Mouse (Mus musculus): ENCODE data around the gene Dapk2. TPM values are rescaled to one million over a fixed set of nuclear protein-coding genes. Genes with fewer than 3 reads are reported as not detected.
A peak's percentile ranks its signal among the peaks of the same experiment; 100 is the strongest.

Gene Dapk2
- total RNA-seq, 2 experiments from 2014 or later: 24.2 to 38.4 TPM

- no peak for DNase-seq
- no peak overlapping the region for H3K4me3 ChIP-seq
- H3K27ac ChIP-seq: no peak overlapping the region
- TF ChIP-seq CTCF (IDR thresholded peaks at IDR 0.05): no peak
- intact Hi-C loops (cut with DNase I): no loop called here
Measured at GRCm38 (mm10) chr9:66153594-66153993, 4.4 kb upstream of the Dapk2 start.

DNA sequence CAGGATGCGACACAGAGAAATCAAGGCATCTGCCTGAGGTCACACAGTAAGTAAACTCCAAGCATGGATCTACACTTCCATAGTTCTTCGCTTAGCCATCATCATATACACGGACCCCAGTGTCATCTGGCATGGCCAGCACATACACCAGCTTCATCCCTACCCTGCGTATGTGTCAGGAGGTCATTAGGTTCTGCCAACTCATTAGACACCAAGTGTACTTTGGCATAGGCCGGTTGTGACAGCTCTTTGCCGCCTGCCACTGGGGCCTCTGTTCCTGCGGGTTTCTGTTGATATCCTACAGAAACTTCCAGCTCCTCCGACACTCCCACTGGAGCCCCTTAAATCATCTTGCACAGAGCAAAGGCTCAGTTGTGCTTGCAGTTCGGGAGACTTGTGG lies 4.0 kb upstream of the Dapk2 start:
- DNase-seq: no peak
- no peak for TF ChIP-seq CTCF (IDR thresholded peaks at IDR 0.05)
- Histone ChIP-seq H3K27ac (no peak overlapping the region), H3K4me3 (no peak overlapping the region)
- intact Hi-C loops (cut with DNase I): no loop called here

DNA sequence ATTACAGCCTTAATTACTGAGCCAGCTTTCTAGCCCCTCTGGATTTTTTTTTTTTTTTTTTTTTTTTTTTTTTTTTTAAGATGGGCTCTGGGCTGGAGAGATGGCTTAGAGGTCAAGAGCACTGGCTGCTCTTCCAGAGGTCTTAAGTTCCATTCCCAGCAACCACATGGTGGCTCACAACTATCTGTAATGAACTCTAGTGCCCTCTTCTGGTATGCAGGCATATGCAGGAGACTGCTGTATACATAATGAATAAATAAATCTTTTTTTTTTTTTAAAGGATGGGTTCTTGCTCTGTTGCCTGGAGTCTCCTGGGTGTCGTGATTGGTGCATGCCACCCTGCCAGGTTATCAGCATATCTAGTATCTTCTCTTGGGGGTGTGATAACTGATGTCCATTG lies 2.5 kb upstream of the Dapk2 start:
- TF ChIP-seq CTCF (IDR thresholded peaks at IDR 0.05): peak; percentile 39
- intact Hi-C loops (cut with DNase I): no loop called here
- Histone ChIP-seq H3K27ac (no peak overlapping the region), H3K4me3 (no peak overlapping the region)
- no peak for DNase-seq

- Histone ChIP-seq H3K4me3 (peak overlapping the region; percentile 87), H3K27ac (peak overlapping the region; percentile 93)
Measured at GRCm38 (mm10) chr9:66158885-66159430, 935 bp downstream of the Dapk2 start.

DNA sequence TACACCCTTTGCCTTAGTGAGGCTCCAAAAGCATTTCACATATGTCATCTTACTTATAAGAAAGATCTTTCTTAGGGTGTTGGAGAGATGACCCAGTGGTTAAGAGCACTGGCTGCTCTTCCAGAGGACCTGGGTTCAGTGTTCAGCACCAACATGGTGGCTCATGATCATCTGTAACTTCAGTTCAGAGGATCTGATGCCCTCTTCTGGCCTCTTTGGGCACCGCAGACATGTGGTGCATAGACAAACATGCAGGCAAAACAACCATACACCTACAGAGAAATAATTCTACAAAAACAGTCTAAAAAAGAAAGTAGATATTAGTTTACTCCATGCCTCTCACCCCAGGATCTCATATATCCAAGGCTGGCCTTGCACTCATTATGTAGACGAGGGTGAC lies 2.1 kb downstream of the Dapk2 start:
- peak; percentile 16; the same call in 1 of the 2 replicates for TF ChIP-seq CTCF (IDR thresholded peaks at IDR 0.05)
- no peak for DNase-seq
- Histone ChIP-seq H3K27ac (no peak overlapping the region), H3K4me3 (no peak overlapping the region)
- intact Hi-C loops (cut with DNase I): loop anchor here (5.0 kb wide), 2 partner anchors 37 to 107 kb away; no protein-coding TSS in a partner anchor

More at GRCm38 (mm10) chr9:66158885-66159430, 935 bp downstream of the Dapk2 start:
- no peak for TF ChIP-seq CTCF (IDR thresholded peaks at IDR 0.05)
- DNase-seq: no peak
- intact Hi-C loops (cut with DNase I): loop anchor here (1.0 to 2.0 kb wide), 2 partner anchors 82 to 122 kb away; no protein-coding TSS in a partner anchor

DNA sequence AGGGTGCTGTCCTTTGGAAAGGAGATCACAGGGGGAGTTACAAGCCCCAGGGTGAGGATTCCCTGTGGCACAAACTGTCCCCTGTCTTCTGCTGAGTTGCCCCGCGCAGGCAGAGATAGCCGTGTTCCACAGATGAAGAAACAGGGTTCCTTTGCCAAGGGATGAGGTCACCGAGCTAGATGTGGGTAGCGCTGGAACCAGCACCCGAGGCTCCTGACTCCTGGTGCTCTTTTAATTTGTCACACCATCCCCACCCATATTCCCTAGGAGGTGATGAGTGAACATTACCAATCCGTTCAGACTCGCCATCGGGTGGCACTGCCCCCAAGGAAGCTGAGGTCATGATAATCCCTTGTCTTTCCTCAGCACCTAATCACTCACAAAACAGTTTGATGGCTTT lies 5.0 kb downstream of the Dapk2 start:
- peak; percentile 86 for DNase-seq
- no peak overlapping the region for H3K4me3 ChIP-seq
- intact Hi-C loops (cut with DNase I): loop anchor here (2.0 to 5.0 kb wide), 3 partner anchors 34 to 104 kb away; no protein-coding TSS in a partner anchor
- TF ChIP-seq CTCF (IDR thresholded peaks at IDR 0.05): peak; percentile 43
- H3K27ac ChIP-seq: peak overlapping the region; percentile 83

- intact Hi-C loops (cut with DNase I): no loop called here
- DNase-seq: no peak
Measured at GRCm38 (mm10) chr9:66167222-66167621, 9.2 kb downstream of the Dapk2 start.

DNA sequence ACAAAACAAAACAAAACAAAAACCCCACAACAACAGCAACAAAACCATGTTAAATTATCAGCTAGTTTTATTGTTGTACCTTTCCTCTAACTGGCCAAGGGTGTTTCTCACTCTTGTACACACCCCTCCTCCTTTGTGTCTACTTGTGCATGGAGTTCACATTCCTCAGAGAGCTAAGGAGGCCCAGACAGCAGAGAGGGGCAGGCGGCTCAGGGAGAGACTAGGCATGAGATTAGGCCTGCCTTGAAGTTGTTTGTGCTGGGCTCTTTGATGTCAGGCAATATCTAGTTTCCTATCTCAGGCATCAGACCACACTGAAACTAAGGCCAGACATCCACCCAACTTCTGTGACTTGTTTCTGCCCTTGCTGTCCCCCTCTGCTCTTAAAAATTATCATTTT lies 10.2 kb downstream of the Dapk2 start:
- no peak overlapping the region for H3K4me3 ChIP-seq
- no peak for DNase-seq
- TF ChIP-seq CTCF (IDR thresholded peaks at IDR 0.05): no peak
- intact Hi-C loops (cut with DNase I): no loop called here
- no peak overlapping the region for H3K27ac ChIP-seq

More at GRCm38 (mm10) chr9:66167222-66167621, 9.2 kb downstream of the Dapk2 start:
- no peak overlapping the region for H3K4me3 ChIP-seq
- H3K27ac ChIP-seq: no peak overlapping the region
- TF ChIP-seq CTCF (IDR thresholded peaks at IDR 0.05): no peak

DNA sequence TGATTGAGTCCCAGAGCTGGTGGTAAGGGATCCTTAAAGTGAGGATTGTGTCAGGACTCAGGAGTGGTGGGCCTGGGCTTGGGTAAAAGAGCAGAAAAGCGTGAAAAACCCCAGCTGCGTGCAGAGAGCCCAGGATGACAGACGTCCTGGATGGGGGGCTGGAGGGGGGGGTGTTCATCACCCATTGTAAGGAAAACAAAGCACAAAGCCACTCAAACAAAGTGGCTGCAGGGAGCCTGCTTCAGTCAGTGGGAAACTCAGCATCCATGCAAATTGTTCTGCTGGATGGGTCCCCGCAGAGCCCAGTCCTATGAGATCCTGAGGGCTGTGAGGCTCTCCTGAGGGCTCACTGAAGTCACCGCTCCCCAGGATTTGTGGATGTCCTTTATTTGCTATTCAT lies 12.5 kb downstream of the Dapk2 start:
- intact Hi-C loops (cut with DNase I): no loop called here
- TF ChIP-seq CTCF (IDR thresholded peaks at IDR 0.05): no peak
- Histone ChIP-seq H3K4me3 (no peak overlapping the region), H3K27ac (no peak overlapping the region)
- DNase-seq: no peak

DNA sequence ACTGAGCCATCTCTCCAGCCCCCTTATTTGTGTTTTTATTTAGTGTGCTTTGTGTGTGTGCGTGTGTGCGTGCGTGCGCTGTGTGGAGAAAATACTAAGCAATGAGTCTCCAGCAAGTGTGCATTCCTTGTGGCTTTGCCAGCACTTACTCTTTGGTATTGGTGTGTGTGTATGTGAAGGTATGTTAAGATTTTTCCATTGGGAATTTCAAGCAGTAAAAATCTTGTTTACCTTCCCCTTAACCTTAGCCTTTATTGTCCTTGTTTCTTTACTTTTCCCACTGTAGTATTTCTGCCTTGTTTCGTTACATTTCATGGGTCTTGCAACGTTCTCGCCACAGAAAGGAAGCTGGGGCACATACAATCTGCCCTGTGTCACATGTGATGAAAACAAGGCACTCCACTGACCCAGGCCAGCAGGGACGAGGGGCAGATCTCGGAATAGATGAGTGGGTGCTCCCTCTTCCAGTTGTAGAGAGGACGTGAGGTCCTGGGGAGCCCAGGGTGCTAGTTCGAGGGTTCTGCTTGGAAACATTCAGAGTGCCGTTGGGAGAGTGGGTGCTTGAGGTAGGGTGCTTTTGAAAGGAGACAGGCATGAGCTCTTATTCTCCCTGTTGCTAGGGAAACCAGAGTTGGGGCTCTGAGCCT lies 13.4 kb downstream of the Dapk2 start:
- TF ChIP-seq CTCF (IDR thresholded peaks at IDR 0.05): no peak
- no peak for DNase-seq
- intact Hi-C loops (cut with DNase I): no loop called here
- Histone ChIP-seq H3K27ac (no peak overlapping the region), H3K4me3 (no peak overlapping the region)

DNA sequence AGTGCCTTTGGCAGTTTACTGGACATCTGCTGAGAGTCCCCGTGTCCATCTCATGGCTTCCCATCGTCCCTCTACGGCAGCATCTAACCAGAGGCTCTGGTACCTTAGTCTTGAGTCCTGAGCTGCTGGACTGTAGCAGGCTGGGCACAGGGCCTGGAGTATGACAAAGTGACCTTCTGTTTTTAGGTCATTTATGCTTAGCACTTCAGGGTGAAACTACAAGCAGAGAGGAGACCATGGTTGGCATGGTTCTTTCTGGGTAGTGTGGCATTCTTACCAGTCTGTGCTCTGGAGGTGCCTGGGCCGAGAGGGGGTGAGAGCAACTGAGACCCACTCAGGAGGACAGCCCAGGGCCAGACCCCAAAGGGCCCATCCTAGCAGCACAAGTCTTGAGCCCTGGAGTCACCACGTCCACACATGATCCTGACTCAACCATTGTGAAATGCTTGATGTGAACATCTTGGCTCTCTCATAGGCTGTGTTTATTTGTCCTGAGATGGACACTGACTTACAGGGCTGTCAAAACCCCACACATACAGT lies 15.4 kb downstream of the Dapk2 start:
- Histone ChIP-seq H3K27ac (no peak overlapping the region), H3K4me3 (no peak overlapping the region)
- intact Hi-C loops (cut with DNase I): no loop called here
- no peak for DNase-seq
- no peak for TF ChIP-seq CTCF (IDR thresholded peaks at IDR 0.05)

GRCm38 (mm10) chr9:66174985-66175384 lies 17.0 kb downstream of the Dapk2 start:
- H3K27ac ChIP-seq: no peak overlapping the region
- TF ChIP-seq CTCF (IDR thresholded peaks at IDR 0.05): no peak
- no peak overlapping the region for H3K4me3 ChIP-seq
- intact Hi-C loops (cut with DNase I): no loop called here
- no peak for DNase-seq

GRCm38 (mm10) chr9:66177975-66178374 lies 20.0 kb downstream of the Dapk2 start:
- Histone ChIP-seq H3K4me3 (no peak overlapping the region), H3K27ac (no peak overlapping the region)
- no peak for TF ChIP-seq CTCF (IDR thresholded peaks at IDR 0.05)
- intact Hi-C loops (cut with DNase I): no loop called here
- DNase-seq: no peak

Data from gastrocnemius, adult 2 months (tissue).